Mouse (Mus musculus) bone marrow macrophage, adult 2 months (primary cell): ENCODE results near the gene Cpt1b.

ENCODE experiments used
- CTCF ChIP-seq: IDR thresholded peaks from 2 replicates; pipeline ENCODE4 v1.5.1; 2012; ENCODE audit warnings: low read depth, mild to moderate bottlenecking, low read length, moderate library complexity
- POLR2A ChIP-seq: IDR thresholded peaks from 2 replicates; pipeline ENCODE4 v1.6.1; 2012; ENCODE audit warnings: mild to moderate bottlenecking, low read depth, low read length, borderline replicate concordance

- TF ChIP-seq POLR2A, result no peak
- TF ChIP-seq CTCF, result no peak
These were observed 27.5 kb upstream of the Cpt1b start for GRCm38 (mm10) chr15:89452906-89453864.
